Mouse (Mus musculus): ENCODE measurements around the gene Alg12.
"Not testable (repeated sequence)": the region's sequence is repeated elsewhere in the genome, so short reads cannot be mapped to it uniquely, and the experiment has no call there.

The Alg12 gene

GRCm38 (mm10) chr15:88768537-88768936, 50.6 kb downstream of the Alg12 start:
- no peak for DNase-seq

- not testable (repeated sequence) for DNase-seq
These were observed 53.0 kb downstream of the Alg12 start for GRCm38 (mm10) chr15:88766139-88766538.

GRCm38 (mm10) chr15:88761551-88761950, 57.6 kb downstream of the Alg12 start:
- DNase-seq: no peak

GRCm38 (mm10) chr15:88758061-88758460, 61.1 kb downstream of the Alg12 start:
- no peak for DNase-seq

- no peak for DNase-seq
These were observed 63.4 kb downstream of the Alg12 start for GRCm38 (mm10) chr15:88755761-88756160.
